Mouse (Mus musculus) G1E (cell line): ENCODE results near the gene Arhgap45. TPM values are rescaled to one million over a fixed set of nuclear protein-coding genes. Genes with fewer than 3 reads are reported as not detected.
"Not testable (repeated sequence)": the region's sequence is repeated elsewhere in the genome, so short reads cannot be mapped to it uniquely, and the experiment has no call there.

Source experiments
- ATAC-seq: 2 replicates; pipeline ENCODE4 v1.8.0; 2016; ENCODE audit warnings: mild to moderate bottlenecking; ENCODE audit not compliant: insufficient number of reproducible peaks, poor library complexity, low FRiP score, severe bottlenecking; ENCODE audit errors: extremely low read depth
- DNase-seq: peaks from one replicate; pipeline ENCODE4 v3.0.0; 2012; ENCODE audit warnings: low spot score
- H3K27me3 ChIP-seq: 2 replicates; pipeline ENCODE4 v1.6.1; 2012; ENCODE audit warnings: mild to moderate bottlenecking, low read length, inconsistent platforms; ENCODE audit not compliant: insufficient read depth
- H3K36me3 ChIP-seq: replicated peaks from 2 replicates; pipeline ENCODE3; 2012; ENCODE audit warnings: mild to moderate bottlenecking, inconsistent platforms
- H3K4me1 ChIP-seq: 2 replicates; pipeline ENCODE4 v1.6.1; 2012; ENCODE audit warnings: low read depth, low read length, inconsistent platforms, mixed read lengths; ENCODE audit not compliant: insufficient read depth
- H3K4me3 ChIP-seq: 2 replicates; pipeline ENCODE4 v1.5.1; 2012; ENCODE audit warnings: low read depth, mild to moderate bottlenecking, inconsistent platforms, low read length, moderate library complexity, mixed read lengths
- H3K9me3 ChIP-seq: replicated peaks from 2 replicates; pipeline ENCODE4 v1.6.1; 2012; ENCODE audit warnings: inconsistent platforms
- CTCF ChIP-seq: IDR thresholded peaks from 2 replicates; pipeline ENCODE4 v1.5.1; 2012; ENCODE audit warnings: low read depth, low read length, inconsistent platforms, mixed read lengths
- GATA1 ChIP-seq: IDR thresholded peaks from 2 replicates; pipeline ENCODE4 v1.6.1; 2012; ENCODE audit warnings: borderline replicate concordance, low read length, inconsistent platforms, mixed read lengths
- GATA2 ChIP-seq: IDR thresholded peaks from 2 replicates; pipeline ENCODE4 v1.6.1; 2012; ENCODE audit warnings: low read depth, low read length, inconsistent platforms, borderline replicate concordance
- POLR2AphosphoS5 ChIP-seq: IDR thresholded peaks from 2 replicates; pipeline ENCODE4 v1.6.1; 2012; ENCODE audit warnings: low read depth, low read length, inconsistent platforms; ENCODE audit not compliant: insufficient replicate concordance
- TAL1 ChIP-seq: conservative IDR thresholded peaks from 2 replicates; pipeline ENCODE4 v1.6.1; 2012; ENCODE audit warnings: low read depth, low read length, inconsistent platforms, mixed read lengths
- polyA plus RNA-seq: library from polyadenylated mRNA; stranded (reverse); fragments of >175 nt; gene quantifications from 2 replicates; pipeline ENCODE4 v1.2.3, GENCODE M21; 2012
- total RNA-seq, 2 experiments: library from RNA; stranded (forward) in 1 of 2; stranded (reverse) in 1 of 2; fragments of 200-1000 nt in 1 of 2; fragments of >200 nt in 1 of 2; fragmentation: Nextera tagmentation in 1 of 2; gene quantifications; 2 replicates each; pipeline ENCODE4 v1.2.3; 2014 to 2017

Arhgap45 gene
- total and polyA plus RNA-seq, 3 experiments, result 56.7 to 179 (median 104) TPM

DNA sequence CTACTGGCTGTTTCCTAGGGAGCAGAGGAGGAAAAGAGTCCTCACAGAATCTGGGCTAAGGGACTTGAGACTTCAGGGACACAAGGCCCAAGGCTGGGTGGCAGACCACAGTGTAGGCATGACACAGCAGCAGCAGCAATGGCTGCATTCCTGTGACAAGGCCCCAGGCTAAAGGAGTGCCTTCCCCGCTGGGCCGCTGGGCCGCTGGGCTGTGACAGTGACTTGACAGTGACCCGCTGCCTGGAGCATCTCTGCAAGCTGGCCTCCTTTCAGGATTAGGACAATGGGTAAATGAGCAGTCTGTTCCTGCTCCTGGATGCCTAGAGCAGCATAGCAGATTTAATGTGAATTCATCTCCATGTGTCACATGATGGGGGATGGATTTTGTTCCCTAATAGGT, 27.6 kb downstream of the Arhgap45 start:
- H3K9me3 ChIP-seq, result no peaks in the 10 kb centered on the region
- no peaks in the 10 kb centered on the region for H3K36me3 ChIP-seq
- ATAC-seq (no peak), DNase-seq (no peak)
- TF ChIP-seq POLR2AphosphoS5 (no peak), GATA1 (no peak), GATA2 (no peak), CTCF (no peak), TAL1 (no peak)
- H3K4me1 ChIP-seq, result peaks cover 47% of the 10 kb centered on the region
- no peaks in the 10 kb centered on the region for H3K27me3 ChIP-seq
- H3K4me3 ChIP-seq, result no peak overlapping the region

DNA sequence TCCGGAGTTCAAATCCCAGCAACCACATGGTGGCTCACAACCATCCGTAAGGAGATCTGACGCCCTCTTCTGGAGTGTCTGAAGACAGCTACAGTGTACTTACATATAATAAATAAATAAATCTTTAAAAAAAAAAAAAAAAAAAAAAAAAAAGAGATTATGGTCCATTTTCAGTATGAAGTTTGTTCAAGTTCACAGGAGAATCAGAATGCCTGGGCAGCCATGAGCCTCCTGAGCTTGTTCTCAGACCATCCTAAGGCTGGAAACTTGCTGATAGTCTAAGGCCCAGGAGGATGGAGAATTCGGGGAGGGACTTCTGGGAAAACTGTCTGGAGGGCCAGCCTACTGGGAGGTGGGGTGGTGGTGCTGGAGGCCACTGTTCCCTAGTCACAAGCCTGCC, 28.9 kb downstream of the Arhgap45 start:
- DNase-seq, ATAC-seq, H3K9me3 ChIP-seq, H3K4me3 ChIP-seq, H3K36me3 ChIP-seq, H3K27me3 ChIP-seq: not testable (repeated sequence)
- peaks cover 56% of the 10 kb centered on the region for H3K4me1 ChIP-seq

DNA sequence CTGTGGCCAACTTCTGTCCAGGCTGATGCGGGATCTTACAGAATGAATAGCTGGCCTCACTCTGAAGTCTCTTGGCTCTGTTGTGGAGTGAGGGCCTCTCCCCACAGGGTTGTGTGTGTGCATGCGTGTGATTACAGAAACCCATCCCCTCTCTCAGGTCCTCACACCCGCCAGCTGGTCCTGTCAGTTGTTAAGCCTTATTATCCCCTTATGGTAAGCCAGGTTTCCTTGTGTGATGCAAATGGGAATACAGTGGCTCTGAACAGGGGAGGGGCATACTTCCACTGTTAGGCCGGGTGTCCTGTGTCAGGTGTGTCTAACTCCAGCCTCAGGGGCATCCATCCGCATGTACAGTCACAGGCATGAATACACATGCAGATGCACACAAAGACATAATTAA, 29.3 kb downstream of the Arhgap45 start:
- H3K36me3 ChIP-seq, result no peaks in the 10 kb centered on the region
- H3K4me3 ChIP-seq, result no peak overlapping the region
- ATAC-seq, result no peak
- peaks cover 59% of the 10 kb centered on the region for H3K4me1 ChIP-seq
- DNase-seq, result no peak
- no peaks in the 10 kb centered on the region for H3K27me3 ChIP-seq
- TF ChIP-seq CTCF (no peak), TAL1 (no peak), GATA2 (no peak), GATA1 (no peak)
- no peaks in the 10 kb centered on the region for H3K9me3 ChIP-seq

DNA sequence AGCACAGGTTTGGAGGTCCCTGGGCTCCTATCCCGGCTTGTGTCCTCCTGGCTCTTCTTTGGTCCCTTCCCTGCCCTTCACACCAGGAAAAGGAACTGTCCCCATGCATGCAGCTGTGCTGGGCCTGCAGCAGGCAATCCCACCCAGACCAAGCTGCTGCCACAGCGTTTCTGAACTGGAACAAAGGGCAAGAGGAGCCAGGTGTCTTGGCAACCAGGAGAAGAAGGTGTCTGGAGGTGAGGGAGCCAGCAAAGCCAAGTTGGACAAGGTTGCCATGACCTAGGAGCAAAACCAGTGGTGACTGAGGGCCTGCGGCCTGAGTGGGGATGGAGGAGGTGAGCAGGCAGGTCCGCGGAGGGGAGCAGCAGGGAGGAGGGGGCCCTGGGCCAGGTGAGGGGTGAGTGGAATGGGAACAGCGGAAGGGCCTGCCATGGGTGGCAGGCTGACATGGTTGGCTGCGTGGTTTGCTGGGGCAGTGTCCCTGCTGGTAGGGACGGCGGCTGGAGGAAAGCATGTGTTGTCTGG, 30.6 kb downstream of the Arhgap45 start, which contains the start of gene Gpx4:
Gene Gpx4, plus strand, starts transcription at position 126 of the 525 bp plus-strand sequence.
- no peaks in the 10 kb centered on the region for H3K27me3 ChIP-seq
- no peak within 1 kb of the TSS for H3K4me3 ChIP-seq
- no peak for DNase-seq
- peaks cover 66% of the 10 kb centered on the region for H3K4me1 ChIP-seq
- TF ChIP-seq GATA1, result no peak
- no peak for TF ChIP-seq GATA2
- no peak for TF ChIP-seq POLR2AphosphoS5
- no peak for TF ChIP-seq TAL1
- no peak for TF ChIP-seq CTCF
- H3K36me3 ChIP-seq, result no peaks in the 10 kb centered on the region
- no peak for ATAC-seq
- H3K9me3 ChIP-seq, result no peaks in the 10 kb centered on the region

DNA sequence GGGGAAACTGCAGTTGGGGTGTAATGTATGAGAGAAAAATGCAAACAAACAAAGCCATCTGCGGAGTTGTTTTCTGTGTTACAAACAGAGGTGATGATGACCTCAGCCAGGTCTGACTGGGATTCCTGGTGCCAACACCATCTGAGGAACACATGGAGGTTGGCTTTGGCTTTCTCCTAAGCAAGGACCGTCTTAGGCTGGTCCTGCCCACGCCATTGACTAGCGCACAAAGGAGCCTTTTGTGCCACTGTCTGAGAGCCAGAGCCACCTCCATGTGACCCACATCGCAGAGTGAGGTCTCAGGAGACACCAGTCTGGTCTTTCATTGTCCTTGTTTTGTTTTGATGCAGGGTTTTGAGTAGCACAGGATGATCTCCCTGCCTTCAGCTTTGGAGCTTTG, 31.9 kb downstream of the Arhgap45 start:
- Histone ChIP-seq H3K9me3 (no peaks in the 10 kb centered on the region), H3K4me3 (no peak overlapping the region; the same call in 1 of the 2 replicates), H3K27me3 (no peaks in the 10 kb centered on the region), H3K36me3 (no peaks in the 10 kb centered on the region), H3K4me1 (peaks cover 77% of the 10 kb centered on the region)
- no peak for ATAC-seq
- no peak for TF ChIP-seq TAL1
- TF ChIP-seq POLR2AphosphoS5, result no peak
- no peak for TF ChIP-seq CTCF
- TF ChIP-seq GATA1, result no peak
- DNase-seq, result no peak

- Histone ChIP-seq H3K27me3 (no peaks in the 10 kb centered on the region), H3K4me1 (peaks cover 75% of the 10 kb centered on the region), H3K36me3 (no peaks in the 10 kb centered on the region), H3K9me3 (no peaks in the 10 kb centered on the region), H3K4me3 (no peak overlapping the region; the same call in 1 of the 2 replicates)
- no peak for DNase-seq
- no peak for TF ChIP-seq GATA2
- TF ChIP-seq POLR2AphosphoS5, result no peak
- TF ChIP-seq CTCF, result no peak
- ATAC-seq, result no peak
Measured at GRCm38 (mm10) chr10:80048834-80049233, 32.4 kb downstream of the Arhgap45 start.

GRCm38 (mm10) chr10:80050244-80050643, 33.8 kb downstream of the Arhgap45 start:
- Histone ChIP-seq H3K4me3 (no peak overlapping the region), H3K4me1 (peaks cover 82% of the 10 kb centered on the region), H3K36me3 (peaks cover 8% of the 10 kb centered on the region), H3K27me3 (no peaks in the 10 kb centered on the region), H3K9me3 (no peaks in the 10 kb centered on the region)
- no peak for TF ChIP-seq CTCF
- no peak for TF ChIP-seq POLR2AphosphoS5
- TF ChIP-seq TAL1, result no peak
- TF ChIP-seq GATA1, result no peak
- TF ChIP-seq GATA2, result no peak
- ATAC-seq, result no peak
- no peak for DNase-seq
